Mouse (Mus musculus): Measurements from ENCODE around the gene Pax3.

DNA sequence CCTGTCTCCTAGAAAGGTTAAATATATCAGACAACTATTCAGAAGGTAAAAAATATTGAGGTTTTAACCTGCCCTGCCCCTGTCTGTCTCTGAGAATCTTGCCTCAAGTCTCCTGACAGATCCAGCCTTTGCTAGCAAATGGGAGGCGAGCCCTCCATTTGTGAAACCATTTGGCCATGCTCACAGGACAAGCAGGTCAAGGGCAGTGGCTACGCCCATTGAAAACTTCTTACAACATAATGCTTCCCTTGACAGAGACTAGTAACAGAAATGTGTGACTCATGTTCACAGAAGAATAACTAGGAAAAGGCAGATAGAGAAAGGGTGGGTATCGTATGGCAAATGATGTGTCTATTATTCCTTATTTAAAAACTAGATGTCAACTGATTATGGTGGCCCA, 80.9 kb downstream of the Pax3 start:
- no peak for TF ChIP-seq CTCF (IDR thresholded peaks at IDR 0.05; ENCODE audit: low read depth, low read length)
- no peak for TF ChIP-seq POLR2A (IDR thresholded peaks at IDR 0.05; ENCODE audit: borderline replicate concordance, low read depth, low read length)

Measured in bone marrow macrophage, adult 2 months (primary cell).